Mouse (Mus musculus) layer of hippocampus, adult 2 months (tissue): ENCODE results near the gene Zfp423. TPM values are rescaled to one million over a fixed set of nuclear protein-coding genes. Genes with fewer than 3 reads are reported as not detected.

ENCODE experiments used
- DNase-seq, 2 experiments: peaks; one replicate each; pipeline ENCODE4 v3.0.0; 2022; ENCODE audit warnings: low spot score in 2 of 2
- H3K27ac ChIP-seq: fragments of 200-600 bp; 2 replicates; pipeline ENCODE4 v1.8.1; 2022
- H3K4me3 ChIP-seq: fragments of 200-600 bp; 2 replicates; pipeline ENCODE4 v1.8.1; 2022; ENCODE audit warnings: mild to moderate bottlenecking
- CTCF ChIP-seq: fragments of 200-600 bp; conservative IDR thresholded peaks from 2 replicates; pipeline ENCODE4 v1.8.1; 2022; ENCODE audit warnings: antibody characterized with exemption, mild to moderate bottlenecking, moderate library complexity
- total RNA-seq, 2 experiments: library from RNA; stranded (reverse); gene quantifications; 2 replicates each; pipeline ENCODE4 v1.2.3; 2021

Gene Zfp423
- total RNA-seq, 2 experiments from 2014 or later: 24.0 to 26.6 TPM

DNA sequence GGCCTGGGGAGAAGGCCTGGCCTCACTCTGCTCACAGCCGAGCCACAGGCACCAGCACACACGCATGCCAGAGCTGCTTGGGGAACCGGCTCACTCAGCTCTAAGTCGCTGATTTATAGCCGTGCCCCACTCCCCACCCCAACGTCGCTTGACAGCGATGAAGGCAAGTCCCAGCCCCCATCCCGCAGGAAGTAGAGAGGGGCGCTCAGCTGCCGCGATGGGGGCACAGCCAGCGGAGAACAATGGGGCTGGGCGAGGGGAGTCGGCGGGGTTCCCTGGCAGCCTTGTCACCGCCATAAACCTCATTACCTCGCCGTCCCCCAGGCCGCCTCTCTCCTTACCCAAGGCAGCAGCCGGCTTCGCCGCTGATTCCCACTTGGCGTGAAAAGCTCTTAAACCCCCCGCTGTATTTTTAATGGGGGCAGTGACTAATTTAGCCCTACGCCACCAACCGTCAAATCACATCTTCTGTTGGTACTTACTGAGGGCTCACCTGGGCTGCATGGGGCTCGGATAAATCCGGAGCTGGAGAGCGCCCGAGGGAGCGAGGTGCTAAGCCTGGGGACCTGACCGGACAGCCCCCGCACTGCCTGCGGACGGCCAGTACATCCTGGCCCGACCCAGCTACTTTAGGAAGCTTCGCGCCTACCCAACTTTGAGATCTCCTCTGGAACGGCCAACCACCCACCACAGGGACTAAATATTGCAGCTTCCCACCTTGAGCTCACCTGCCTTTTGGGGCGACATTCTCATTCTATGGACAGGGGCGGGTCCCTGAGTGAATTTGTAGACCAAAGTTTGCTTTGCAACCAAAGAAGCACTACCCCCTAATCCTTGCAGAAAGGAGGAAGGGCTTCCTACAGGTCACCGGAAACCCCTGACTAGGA lies 299.1 kb downstream of the Zfp423 start:
- no peak overlapping the region for H3K27ac ChIP-seq
- no peak for DNase-seq
- no peak for TF ChIP-seq CTCF
- no peak overlapping the region for H3K4me3 ChIP-seq

DNA sequence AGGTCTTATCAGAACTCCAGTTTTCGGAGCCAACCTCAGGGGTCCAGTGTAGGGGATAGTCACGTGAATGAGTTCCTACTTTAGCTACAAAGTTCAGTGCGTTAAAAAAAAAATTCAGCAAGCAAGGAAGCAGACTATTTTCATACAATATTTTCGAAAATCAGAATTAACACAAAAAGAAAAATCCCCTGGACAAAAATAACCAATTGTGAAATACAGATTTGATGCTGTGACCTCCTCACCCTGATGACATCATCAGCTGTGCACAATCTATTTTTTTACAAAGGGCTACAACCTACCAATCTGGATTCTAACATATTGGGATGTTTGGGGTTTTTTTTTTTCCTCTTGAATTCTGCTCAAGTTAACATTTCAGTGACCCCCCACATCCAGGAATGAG lies 301.9 kb downstream of the Zfp423 start:
- TF ChIP-seq CTCF: no peak
- no peak overlapping the region for H3K4me3 ChIP-seq

GRCm38 (mm10) chr8:87656484-87657230 lies 302.7 kb downstream of the Zfp423 start:
- Histone ChIP-seq H3K4me3 (peak overlapping the region; percentile 53), H3K27ac (no peak overlapping the region)
- no peak; the same call in 1 of the 2 replicates for TF ChIP-seq CTCF
- peak; percentile 62 to 63 for DNase-seq

More for the DNA sequence above, 301.9 kb downstream of the Zfp423 start:
- no peak for DNase-seq
- H3K27ac ChIP-seq: no peak overlapping the region

- no peak for TF ChIP-seq CTCF
- Histone ChIP-seq H3K27ac (no peak overlapping the region), H3K4me3 (peak overlapping the region; percentile 53; the same call in 1 of the 2 replicates)
Measured at GRCm38 (mm10) chr8:87655946-87656345, 303.4 kb downstream of the Zfp423 start.

DNA sequence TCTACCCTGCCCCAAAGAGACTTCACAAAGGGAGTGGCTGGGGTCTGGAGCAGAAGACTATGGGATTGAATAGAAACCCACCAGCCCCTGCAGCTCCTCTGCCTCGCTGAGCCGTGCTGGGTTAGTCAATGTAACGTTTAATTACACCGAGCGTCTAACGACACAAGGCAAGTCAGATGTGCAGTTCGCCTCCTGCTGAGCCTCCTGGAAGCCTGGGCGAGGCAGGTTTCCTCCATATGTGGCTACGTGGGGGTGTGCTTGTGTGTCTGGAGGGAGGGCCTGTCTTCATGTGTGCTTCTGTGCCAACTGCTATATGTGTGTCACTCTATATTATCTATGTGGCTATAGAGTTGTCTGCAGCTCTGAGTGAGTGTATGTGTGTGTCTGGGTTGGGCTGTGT lies 311.6 kb downstream of the Zfp423 start:
- Histone ChIP-seq H3K27ac (no peak overlapping the region), H3K4me3 (no peak overlapping the region)
- DNase-seq: no peak
- TF ChIP-seq CTCF: no peak

More at GRCm38 (mm10) chr8:87655946-87656345, 303.4 kb downstream of the Zfp423 start:
- DNase-seq: no peak

DNA sequence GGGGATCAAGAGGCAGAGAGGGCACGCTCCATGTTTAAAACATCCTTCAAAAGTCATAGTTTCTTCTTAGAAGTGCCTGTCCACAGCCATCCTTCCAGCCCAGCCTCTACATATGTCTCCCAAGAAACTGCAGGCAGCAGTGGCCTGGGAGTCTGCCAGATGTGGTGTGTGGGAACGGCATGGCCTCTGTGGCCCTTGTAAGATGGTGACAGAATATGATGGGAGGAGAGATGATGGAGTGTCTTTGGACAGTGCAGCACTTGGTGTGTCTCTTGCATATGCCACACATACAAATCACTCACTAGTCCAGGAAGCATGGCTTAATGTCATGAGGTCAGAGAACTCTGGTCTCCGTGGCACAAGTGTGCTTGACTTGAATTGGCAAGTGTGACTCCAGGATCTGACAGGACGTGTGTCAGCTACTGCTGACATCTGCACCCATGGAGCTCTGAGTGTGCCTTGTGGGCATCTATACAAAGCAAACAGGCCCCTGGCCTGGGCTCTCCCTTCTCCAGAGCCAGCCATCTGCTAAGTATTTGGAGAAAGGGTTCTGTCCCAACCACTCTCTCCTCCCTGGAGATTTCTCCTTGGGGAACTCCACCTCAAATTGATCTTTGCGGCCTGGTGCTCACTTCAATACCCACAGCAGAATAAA lies 313.4 kb downstream of the Zfp423 start:
- H3K27ac ChIP-seq: no peak overlapping the region
- DNase-seq: no peak
- TF ChIP-seq CTCF: no peak
- no peak overlapping the region for H3K4me3 ChIP-seq

DNA sequence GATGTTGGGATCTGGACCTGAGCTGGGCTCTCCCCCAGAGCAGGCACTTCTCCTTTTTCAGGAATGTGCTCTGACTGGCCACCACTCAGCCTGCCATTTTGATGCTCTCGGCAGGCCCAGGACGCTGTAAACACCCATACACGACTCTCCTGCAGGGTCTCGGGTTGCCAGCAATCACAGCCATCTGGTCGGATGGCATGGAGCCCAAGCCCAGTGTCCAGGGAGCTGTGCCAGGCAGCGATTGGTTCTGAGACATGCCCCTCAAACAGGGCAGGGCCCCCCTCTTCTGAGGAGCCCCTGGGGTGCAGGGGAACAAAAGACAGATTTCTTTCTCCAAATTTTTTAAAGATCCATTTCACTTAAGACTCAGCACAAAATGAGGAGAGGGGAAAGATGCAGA lies 314.0 kb downstream of the Zfp423 start:
- no peak for DNase-seq
- H3K27ac ChIP-seq: no peak overlapping the region
- H3K4me3 ChIP-seq: no peak overlapping the region
- no peak for TF ChIP-seq CTCF

- DNase-seq: peak in 1 of 2 experiments; percentile 49
- H3K4me3 ChIP-seq: no peak overlapping the region
- H3K27ac ChIP-seq: no peak overlapping the region
- peak; percentile 86 for TF ChIP-seq CTCF
Measured at GRCm38 (mm10) chr8:87640930-87641329, 318.5 kb downstream of the Zfp423 start.

- no peak for DNase-seq
- TF ChIP-seq CTCF: no peak
Measured at GRCm38 (mm10) chr8:87636226-87636742, 323.1 kb downstream of the Zfp423 start.

GRCm38 (mm10) chr8:87631776-87632175 lies 327.6 kb downstream of the Zfp423 start:
- no peak for TF ChIP-seq CTCF

More at GRCm38 (mm10) chr8:87636226-87636742, 323.1 kb downstream of the Zfp423 start:
- H3K27ac ChIP-seq: no peak overlapping the region
- H3K4me3 ChIP-seq: no peak overlapping the region

DNA sequence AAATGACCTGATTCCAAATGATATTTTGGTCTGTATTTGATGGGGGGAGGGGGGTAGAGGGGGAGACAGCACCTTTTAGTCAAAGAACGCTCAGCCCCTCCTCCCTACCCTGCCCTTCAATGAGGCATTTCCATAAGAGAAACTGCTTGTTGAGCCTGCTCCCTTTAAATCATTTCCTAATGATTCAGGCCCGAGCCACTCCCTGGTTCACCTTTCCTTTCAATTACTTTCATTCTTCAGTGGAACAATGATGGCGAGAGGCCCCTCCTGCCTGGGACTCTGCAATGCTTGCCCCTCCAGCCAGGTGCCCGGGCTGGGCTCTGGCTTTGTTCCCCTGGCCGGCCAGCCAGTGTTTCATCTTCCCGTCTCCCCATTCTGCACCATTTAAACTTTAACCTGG lies 329.7 kb downstream of the Zfp423 start:
- no peak for DNase-seq
- Histone ChIP-seq H3K4me3 (no peak overlapping the region), H3K27ac (no peak overlapping the region)

More at GRCm38 (mm10) chr8:87631776-87632175, 327.6 kb downstream of the Zfp423 start:
- Histone ChIP-seq H3K4me3 (no peak overlapping the region), H3K27ac (no peak overlapping the region)
- DNase-seq: no peak

DNA sequence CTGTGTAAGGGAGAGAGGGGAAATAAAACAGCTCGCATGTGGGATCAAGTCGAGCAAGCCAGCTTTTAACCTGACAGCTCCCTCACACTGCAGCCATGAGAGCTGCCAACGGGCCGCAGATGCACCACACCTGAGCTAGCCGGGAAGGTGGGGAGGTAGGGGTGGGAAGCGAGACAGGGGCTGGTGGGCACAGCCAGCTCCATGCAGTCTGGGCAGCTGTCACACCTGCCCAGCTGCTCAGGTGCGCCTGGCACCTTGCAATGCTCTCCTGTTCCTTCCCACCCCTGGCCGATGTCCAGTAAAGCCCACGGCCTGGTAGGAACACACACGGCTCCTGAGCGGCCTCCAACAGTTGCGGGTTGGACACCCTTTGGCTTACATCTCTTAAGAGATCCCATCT lies 338.2 kb downstream of the Zfp423 start:
- no peak for TF ChIP-seq CTCF
- no peak for DNase-seq
- H3K4me3 ChIP-seq: no peak overlapping the region
- H3K27ac ChIP-seq: no peak overlapping the region

More for the DNA sequence above, 329.7 kb downstream of the Zfp423 start:
- no peak for TF ChIP-seq CTCF
